Mouse (Mus musculus): Measurements from ENCODE around the gene Nfkbia.

DNA sequence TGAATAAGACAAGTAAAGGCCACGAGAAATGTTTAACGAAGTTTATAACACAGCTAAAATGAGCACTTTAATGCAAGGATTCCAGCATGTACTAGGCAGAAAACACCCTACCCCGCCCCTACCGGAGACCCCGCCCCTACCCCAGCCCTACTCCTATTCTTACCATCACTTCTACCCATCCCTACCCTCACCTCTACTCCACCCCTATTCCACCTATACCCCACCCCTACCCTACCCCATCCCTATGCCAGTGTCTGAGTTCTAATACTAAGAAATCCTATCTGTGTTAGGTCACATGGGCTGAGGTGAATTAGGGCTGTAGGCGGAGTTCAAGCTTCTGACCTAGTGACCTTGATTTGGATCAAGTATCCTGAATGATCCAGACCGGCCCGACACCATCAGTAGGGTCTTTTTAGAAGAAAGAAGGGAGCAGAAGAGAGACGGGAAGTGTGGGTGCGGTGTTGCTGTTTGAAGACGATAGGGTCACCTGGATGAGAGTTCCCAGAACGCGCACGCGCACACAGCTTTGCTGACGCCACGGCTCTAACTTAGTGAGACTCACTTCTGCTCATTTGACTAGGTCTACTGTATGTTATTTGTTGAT lies 15.0 kb upstream of the Nfkbia start:
- no peak for TF ChIP-seq USF1 (IDR thresholded peaks at IDR 0.05; ENCODE audit: low read depth)
- no peak for TF ChIP-seq CTCF (IDR thresholded peaks at IDR 0.05; ENCODE audit: control insufficient read depth, insufficient read depth, insufficient read length)

Measured in C2C12 (cell line).